Mouse (Mus musculus) urinary bladder, adult 2 months (tissue): ENCODE measurements at regions not wholly inside any gene's neighbourhood (a gene's known extent, or its start where the extent isn't known, plus 50 kb on each side); places are given as distances from the start of the nearest gene placed in this dataset.

Experiments
- DNase-seq: peaks from one replicate; pipeline ENCODE4 v3.0.0; 2022; ENCODE audit warnings: low spot score

GRCm38 (mm10) chr12:25905614-25906013 is 509.4 kb downstream of the Rnf144a start:
- no peak for DNase-seq

GRCm38 (mm10) chr12:25896543-25896942 is 518.5 kb downstream of the Rnf144a start:
- DNase-seq = no peak

GRCm38 (mm10) chr12:25895691-25896090 is 519.4 kb downstream of the Rnf144a start:
- no peak for DNase-seq

GRCm38 (mm10) chr12:25891391-25892167 is 523.5 kb downstream of the Rnf144a start:
- no peak for DNase-seq

GRCm38 (mm10) chr12:25890722-25891121 is 524.3 kb downstream of the Rnf144a start:
- DNase-seq = no peak

- DNase-seq = no peak
Measured at GRCm38 (mm10) chr12:25883771-25884171, 531.3 kb downstream of the Rnf144a start.

- no peak for DNase-seq
Measured at GRCm38 (mm10) chr12:25871816-25872215, 543.2 kb downstream of the Rnf144a start.

- DNase-seq = no peak
Measured at GRCm38 (mm10) chr12:25871001-25871461, 544.0 kb downstream of the Rnf144a start.

GRCm38 (mm10) chr12:25869846-25870245 is 545.2 kb downstream of the Rnf144a start:
- DNase-seq = no peak

GRCm38 (mm10) chr12:25865063-25865462 is 550.0 kb downstream of the Rnf144a start:
- DNase-seq = no peak

GRCm38 (mm10) chr12:25864113-25864852 is 550.8 kb downstream of the Rnf144a start:
- no peak for DNase-seq

GRCm38 (mm10) chr12:25861100-25861499 is 554.0 kb downstream of the Rnf144a start:
- no peak for DNase-seq

GRCm38 (mm10) chr12:25858397-25858796 is 556.7 kb downstream of the Rnf144a start:
- no peak for DNase-seq

GRCm38 (mm10) chr12:25830057-25830456 is 585.0 kb downstream of the Rnf144a start:
- DNase-seq = no peak

GRCm38 (mm10) chr12:25827961-25828360 is 587.1 kb downstream of the Rnf144a start:
- DNase-seq = no peak

- no peak for DNase-seq
Measured at GRCm38 (mm10) chr12:25826928-25827327, 588.1 kb downstream of the Rnf144a start.

- DNase-seq = no peak
Measured at GRCm38 (mm10) chr12:25826451-25826850, 588.6 kb downstream of the Rnf144a start.

- DNase-seq = no peak
Measured at GRCm38 (mm10) chr12:25816248-25816647, 598.8 kb downstream of the Rnf144a start.

GRCm38 (mm10) chr12:25795092-25795491 is 620.0 kb downstream of the Rnf144a start:
- no peak for DNase-seq

- DNase-seq = no peak
Measured at GRCm38 (mm10) chr12:25794571-25794970, 620.5 kb downstream of the Rnf144a start.

GRCm38 (mm10) chr12:25792571-25793075 is 622.4 kb downstream of the Rnf144a start:
- no peak for DNase-seq

- no peak for DNase-seq
Measured at GRCm38 (mm10) chr12:25790956-25791355, 624.1 kb downstream of the Rnf144a start.
